Mouse (Mus musculus) embryonic facial prominence, embryonic 12.5 days (tissue): Measurements from ENCODE around the gene Snd1. TPM values are rescaled to one million over a fixed set of nuclear protein-coding genes. Genes with fewer than 3 reads are reported as not detected.

ENCODE experiments used
- ATAC-seq: fragments of 200-750 bp; cut with Nextera tagmentation; 2 replicates; pipeline ENCODE4 v1.8.0; 2017; ENCODE audit not compliant: insufficient number of reproducible peaks, insufficient read depth, low FRiP score, low TSS enrichment
- H3K27ac ChIP-seq: fragments of 300-500 bp; sonication (generic); 2 replicates; pipeline ENCODE4 v1.5.1; 2016; ENCODE audit warnings: mild to moderate bottlenecking
- H3K27me3 ChIP-seq: fragments of 300-500 bp; sonication (generic); 2 replicates; pipeline ENCODE4 v1.6.1; 2016; ENCODE audit warnings: mild to moderate bottlenecking, moderate library complexity
- H3K36me3 ChIP-seq: fragments of 300-500 bp; sonication (generic); 2 replicates; pipeline ENCODE4 v1.6.1; 2016; ENCODE audit warnings: mild to moderate bottlenecking
- H3K4me1 ChIP-seq: fragments of 300-500 bp; sonication (generic); 2 replicates; pipeline ENCODE4 v1.6.1; 2016
- H3K4me2 ChIP-seq: fragments of 300-500 bp; sonication (generic); replicated peaks from 2 replicates; pipeline ENCODE4 v1.6.1; 2016; ENCODE audit warnings: mild to moderate bottlenecking, moderate library complexity
- H3K4me3 ChIP-seq: fragments of 300-500 bp; sonication (generic); 2 replicates; pipeline ENCODE4 v1.5.1; 2016; ENCODE audit warnings: mild to moderate bottlenecking
- H3K9ac ChIP-seq: fragments of 300-500 bp; sonication (generic); 2 replicates; pipeline ENCODE4 v1.6.1; 2016; ENCODE audit warnings: mild to moderate bottlenecking, moderate library complexity
- H3K9me3 ChIP-seq: fragments of 300-500 bp; sonication (generic); 2 replicates; pipeline ENCODE4 v1.6.1; 2016; ENCODE audit warnings: mild to moderate bottlenecking, moderate library complexity
- WGBS: fragments of 180-500 bp; shearing (Covaris S2); methylation state at CpG from one replicate; pipeline ENCODE4 v1.1.7; 2016; 5-methylcytosine and 5-hydroxymethylcytosine counted together
- polyA plus RNA-seq: library from polyadenylated mRNA; unstranded; fragments of >200 nt; fragmentation: Nextera tagmentation; extraction: Ambion mirVana; gene quantifications from 2 replicates; pipeline ENCODE4 v1.2.1, GENCODE M21; 2016

The Snd1 gene
- polyA plus RNA-seq, 1 experiment from 2014 or later, result 133 TPM

- 86% methylated on average over 3 of the region's 3 CpGs for WGBS
Measured at GRCm38 (mm10) chr6:28800976-28801375, 326.0 kb downstream of the Snd1 start.

DNA sequence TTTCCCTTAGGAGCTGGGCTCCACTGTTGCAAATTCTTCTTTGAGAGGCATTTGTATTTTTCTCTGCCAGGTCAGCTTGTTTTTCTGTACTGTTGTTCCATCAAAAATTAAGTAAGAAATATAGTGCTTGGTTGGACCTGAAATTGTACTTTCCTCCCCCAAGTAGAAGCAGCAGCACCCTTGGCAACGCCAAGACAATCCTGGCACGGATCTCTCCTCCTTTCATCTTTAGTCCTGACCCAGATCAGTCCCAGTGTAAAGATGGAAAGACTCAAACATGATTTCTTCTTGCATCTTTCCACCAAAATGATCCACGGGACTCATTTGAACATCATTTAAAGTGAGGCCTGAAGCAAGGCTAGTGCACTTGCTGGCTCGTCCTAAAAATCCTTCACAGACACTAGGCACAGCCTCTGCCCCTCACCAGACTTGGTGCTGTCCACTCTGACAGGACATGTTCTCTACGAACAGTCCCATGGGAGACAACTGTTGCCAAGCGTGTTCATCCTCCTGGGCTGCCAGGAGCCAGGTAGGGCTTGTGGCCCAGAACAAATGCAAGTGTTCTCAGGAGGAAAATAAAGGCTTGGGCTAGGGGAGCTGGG, 328.8 kb downstream of the Snd1 start:
- Histone ChIP-seq H3K36me3 (peaks cover 3% of the 10 kb centered on the region; the same call in 1 of the 2 replicates), H3K27me3 (no peaks in the 10 kb centered on the region), H3K4me1 (no peaks in the 10 kb centered on the region), H3K9ac (no peak overlapping the region), H3K4me2 (no peak overlapping the region), H3K27ac (no peak overlapping the region), H3K9me3 (no peaks in the 10 kb centered on the region), H3K4me3 (no peak overlapping the region)
- WGBS, result 90% methylated on average over 6 of the region's 6 CpGs
- ATAC-seq, result no peak

More at GRCm38 (mm10) chr6:28800976-28801375, 326.0 kb downstream of the Snd1 start:
- Histone ChIP-seq H3K4me1 (no peaks in the 10 kb centered on the region), H3K27ac (no peak overlapping the region), H3K4me3 (no peak overlapping the region), H3K36me3 (peaks cover 16% of the 10 kb centered on the region), H3K9me3 (no peaks in the 10 kb centered on the region), H3K9ac (no peak overlapping the region), H3K4me2 (no peak overlapping the region), H3K27me3 (no peaks in the 10 kb centered on the region)
- ATAC-seq, result no peak

GRCm38 (mm10) chr6:28804751-28805150, 329.8 kb downstream of the Snd1 start:
- 88% methylated on average over 5 of the region's 5 CpGs for WGBS

DNA sequence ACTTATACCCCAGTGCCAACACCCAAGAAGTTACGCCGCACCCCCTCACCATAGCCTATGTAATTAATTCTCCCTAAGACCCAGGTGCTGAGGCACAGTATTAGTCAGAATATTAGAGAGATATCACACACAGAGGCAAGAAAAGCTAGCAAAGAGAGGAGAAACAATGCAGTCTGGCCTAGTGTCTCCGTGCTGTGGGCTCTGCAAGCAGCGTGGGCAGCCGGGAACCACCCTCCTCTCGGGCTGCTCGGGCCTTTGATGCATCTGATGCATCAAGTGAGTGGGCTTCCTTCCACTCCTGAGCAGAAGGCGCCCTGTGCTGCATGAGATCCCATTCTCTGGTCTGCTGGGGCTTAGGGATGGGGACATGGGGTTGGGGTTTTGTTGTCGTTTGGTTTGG, 338.1 kb downstream of the Snd1 start:
- Histone ChIP-seq H3K27ac (no peak overlapping the region), H3K4me3 (no peak overlapping the region), H3K9ac (no peak overlapping the region), H3K27me3 (no peaks in the 10 kb centered on the region), H3K9me3 (no peaks in the 10 kb centered on the region), H3K4me2 (no peak overlapping the region), H3K36me3 (no peaks in the 10 kb centered on the region), H3K4me1 (no peaks in the 10 kb centered on the region)
- 91% methylated on average over 9 of the region's 9 CpGs for WGBS
- ATAC-seq, result no peak

More at GRCm38 (mm10) chr6:28804751-28805150, 329.8 kb downstream of the Snd1 start:
- Histone ChIP-seq H3K27ac (no peak overlapping the region), H3K9ac (no peak overlapping the region), H3K4me2 (no peak overlapping the region), H3K4me1 (no peaks in the 10 kb centered on the region), H3K36me3 (peaks cover 3% of the 10 kb centered on the region; the same call in 1 of the 2 replicates), H3K27me3 (no peaks in the 10 kb centered on the region), H3K9me3 (no peaks in the 10 kb centered on the region), H3K4me3 (no peak overlapping the region)
- ATAC-seq, result no peak

GRCm38 (mm10) chr6:28814895-28815294, 340.0 kb downstream of the Snd1 start:
- ATAC-seq, result no peak
- WGBS, result 89% methylated on average over 2 of the region's 2 CpGs
- Histone ChIP-seq H3K36me3 (no peaks in the 10 kb centered on the region), H3K4me3 (no peak overlapping the region), H3K27ac (no peak overlapping the region), H3K9me3 (no peaks in the 10 kb centered on the region), H3K4me1 (no peaks in the 10 kb centered on the region), H3K9ac (no peak overlapping the region), H3K4me2 (no peak overlapping the region), H3K27me3 (no peaks in the 10 kb centered on the region)

DNA sequence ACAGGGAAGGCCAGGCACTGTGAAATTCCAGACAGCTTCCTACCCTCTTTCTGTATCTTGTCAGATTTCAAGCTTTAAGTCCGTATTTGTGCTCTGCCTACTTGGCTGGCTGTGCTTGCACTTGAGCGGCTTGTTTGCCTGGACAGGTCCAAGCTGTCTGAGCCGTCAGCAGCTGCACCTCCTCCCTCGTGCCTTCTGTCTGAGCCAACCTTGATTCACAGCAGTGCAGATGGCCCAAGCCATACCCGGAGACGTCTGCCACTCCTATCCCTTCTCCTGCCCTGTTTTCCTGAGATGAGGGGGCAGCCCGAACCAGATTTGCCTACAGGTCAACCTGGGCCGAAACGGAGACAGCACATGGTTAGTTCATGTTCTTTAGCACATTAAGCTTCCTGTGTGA, 342.1 kb downstream of the Snd1 start:
- Histone ChIP-seq H3K27me3 (no peaks in the 10 kb centered on the region), H3K27ac (no peak overlapping the region), H3K36me3 (no peaks in the 10 kb centered on the region), H3K9me3 (no peaks in the 10 kb centered on the region), H3K9ac (no peak overlapping the region), H3K4me2 (no peak overlapping the region), H3K4me1 (no peaks in the 10 kb centered on the region), H3K4me3 (no peak overlapping the region)
- no peak for ATAC-seq
- WGBS, result 76% methylated on average over 9 of the region's 9 CpGs

GRCm38 (mm10) chr6:28819509-28820358, 344.8 kb downstream of the Snd1 start:
- no peak overlapping the region for H3K27ac ChIP-seq
- 79% methylated on average over 13 of the region's 13 CpGs for WGBS

DNA sequence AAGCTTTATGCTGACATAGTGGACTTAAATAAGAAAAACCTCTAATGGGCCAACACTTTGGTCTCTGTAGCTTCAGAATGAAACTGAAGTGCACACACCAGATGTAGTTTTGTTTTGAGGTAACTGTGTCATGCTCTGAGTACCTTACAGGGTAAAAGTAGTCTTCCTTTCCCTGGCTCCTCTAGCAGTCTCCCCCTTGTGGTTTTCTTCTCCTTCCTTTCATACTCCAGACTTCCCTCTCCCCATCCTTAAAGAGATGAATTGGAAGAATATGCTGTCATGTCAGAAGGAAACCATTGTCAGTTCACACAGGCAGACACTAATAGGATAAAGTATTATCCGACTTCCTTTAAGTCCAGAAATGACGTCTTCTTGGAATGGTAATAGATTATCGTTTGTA, 347.4 kb downstream of the Snd1 start:
- no peaks in the 10 kb centered on the region for H3K36me3 ChIP-seq
- H3K4me3 ChIP-seq, result no peak overlapping the region
- ATAC-seq, result no peak
- H3K27me3 ChIP-seq, result no peaks in the 10 kb centered on the region
- no peaks in the 10 kb centered on the region for H3K4me1 ChIP-seq
- no peaks in the 10 kb centered on the region for H3K9me3 ChIP-seq
- no peak overlapping the region for H3K9ac ChIP-seq
- no peak overlapping the region for H3K27ac ChIP-seq
- no peak overlapping the region for H3K4me2 ChIP-seq
- WGBS, result 74% methylated on average over 3 of the region's 3 CpGs

More at GRCm38 (mm10) chr6:28819509-28820358, 344.8 kb downstream of the Snd1 start:
- no peaks in the 10 kb centered on the region for H3K9me3 ChIP-seq
- no peak for ATAC-seq
- H3K27me3 ChIP-seq, result no peaks in the 10 kb centered on the region
- H3K4me1 ChIP-seq, result no peaks in the 10 kb centered on the region
- H3K4me2 ChIP-seq, result no peak overlapping the region
- no peaks in the 10 kb centered on the region for H3K36me3 ChIP-seq
- no peak overlapping the region for H3K4me3 ChIP-seq
- no peak overlapping the region for H3K9ac ChIP-seq

DNA sequence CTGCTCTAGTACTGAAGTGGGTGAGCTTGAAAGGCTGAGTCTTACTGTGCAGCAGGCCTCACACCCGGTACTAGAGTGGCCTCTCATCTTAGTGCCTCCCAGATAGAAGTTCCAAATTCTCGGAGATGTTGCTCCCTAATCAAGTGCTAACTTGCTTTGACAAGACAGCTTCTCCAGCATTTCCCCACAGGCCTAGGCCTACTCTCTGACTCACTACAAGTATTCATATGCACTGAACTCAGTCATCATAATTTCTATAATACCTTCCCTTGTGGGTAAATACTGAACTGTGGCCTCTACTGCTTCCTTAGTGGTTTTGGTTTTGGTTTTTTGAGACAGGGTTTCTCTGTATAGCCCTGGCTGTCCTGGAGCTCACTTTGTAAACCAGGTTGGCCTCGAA, 348.4 kb downstream of the Snd1 start:
- H3K9ac ChIP-seq, result no peak overlapping the region
- no peak for ATAC-seq

DNA sequence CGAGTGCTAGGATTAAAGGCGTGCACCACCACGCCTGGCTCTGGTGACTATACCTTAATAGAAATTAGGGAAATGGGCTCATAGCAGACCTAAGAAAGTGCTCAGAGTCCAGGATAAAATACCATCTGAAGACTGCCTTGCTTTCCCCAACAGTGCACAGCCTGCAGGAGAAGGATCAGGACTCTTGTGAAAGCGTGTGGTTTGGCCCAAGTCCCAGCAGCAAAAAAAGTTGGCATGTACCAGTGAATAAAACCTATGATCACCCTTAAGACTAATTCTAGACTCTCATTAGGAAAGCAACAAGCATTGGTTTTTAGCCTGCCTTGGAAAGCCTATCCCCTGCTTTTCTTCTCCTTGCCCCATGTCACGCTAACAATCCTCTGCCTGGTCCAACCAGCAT, 348.9 kb downstream of the Snd1 start:
- Histone ChIP-seq H3K4me2 (no peak overlapping the region), H3K9me3 (no peaks in the 10 kb centered on the region), H3K4me1 (no peaks in the 10 kb centered on the region), H3K27ac (no peak overlapping the region), H3K9ac (no peak overlapping the region), H3K27me3 (no peaks in the 10 kb centered on the region), H3K4me3 (no peak overlapping the region), H3K36me3 (no peaks in the 10 kb centered on the region)
- 95% methylated on average over 5 of the region's 5 CpGs for WGBS
- ATAC-seq, result no peak

More for the DNA sequence above, 348.4 kb downstream of the Snd1 start:
- Histone ChIP-seq H3K36me3 (no peaks in the 10 kb centered on the region), H3K9me3 (no peaks in the 10 kb centered on the region), H3K4me1 (no peaks in the 10 kb centered on the region), H3K4me3 (no peak overlapping the region), H3K27me3 (no peaks in the 10 kb centered on the region), H3K27ac (no peak overlapping the region), H3K4me2 (no peak overlapping the region)
- WGBS, result 90% methylated on average over 3 of the region's 3 CpGs

GRCm38 (mm10) chr6:28825894-28826293, 351.0 kb downstream of the Snd1 start:
- Histone ChIP-seq H3K27me3 (peaks cover 13% of the 10 kb centered on the region), H3K9ac (no peak overlapping the region), H3K9me3 (no peaks in the 10 kb centered on the region), H3K36me3 (no peaks in the 10 kb centered on the region), H3K27ac (no peak overlapping the region), H3K4me1 (no peaks in the 10 kb centered on the region), H3K4me2 (no peak overlapping the region), H3K4me3 (no peak overlapping the region)
- ATAC-seq, result no peak
- WGBS, result 66% methylated on average over 3 of the region's 3 CpGs
